Mouse (Mus musculus): ENCODE results near the gene Hbq1a. TPM values are rescaled to one million over a fixed set of nuclear protein-coding genes. Genes with fewer than 3 reads are reported as not detected.

Gene Hbq1a
- polyA plus RNA-seq, 1 experiment from 2014 or later = 0.45 TPM

GRCm38 (mm10) chr11:32343350-32343749 is 43.5 kb downstream of the Hbq1a start:
- H3K27me3 ChIP-seq (ENCODE audit: insufficient read depth, low read length) = no peaks in the 10 kb centered on the region
- DNase-seq (no peak), ATAC-seq (ENCODE audit: insufficient read depth) (no peak)
- no peak overlapping the region for H3K9ac ChIP-seq
- 92% methylated on average over 1 of the region's 1 CpGs for WGBS
- 0 out of 2 replicates have a peak, but pooled peaks cover 4% of the 10 kb centered on the region for H3K4me1 ChIP-seq (ENCODE audit: insufficient read depth)
- H3K9me3 ChIP-seq (ENCODE audit: low read depth, low read length) = no peaks in the 10 kb centered on the region
- no peak overlapping the region for H3K27ac ChIP-seq (ENCODE audit: low read depth)
- TF ChIP-seq CTCF (IDR thresholded peaks at IDR 0.05; ENCODE audit: low read depth) = no peak
- no peak overlapping the region for H3K4me2 ChIP-seq
- H3K36me3 ChIP-seq (ENCODE audit: insufficient read depth) = no peaks in the 10 kb centered on the region
- H3K4me3 ChIP-seq (ENCODE audit: low read depth, low read length) = no peak overlapping the region

- DNase-seq (peak; percentile 57), ATAC-seq (ENCODE audit: insufficient read depth) (no peak)
- WGBS = 53% methylated on average over 6 of the region's 6 CpGs
- no peaks in the 10 kb centered on the region for H3K27me3 ChIP-seq (ENCODE audit: insufficient read depth, low read length)
- H3K4me2 ChIP-seq = no peak overlapping the region
- TF ChIP-seq CTCF (IDR thresholded peaks at IDR 0.05; ENCODE audit: low read depth) = no peak
- H3K4me3 ChIP-seq (ENCODE audit: low read depth, low read length) = no peak overlapping the region
- peaks cover 4% of the 10 kb centered on the region; the same call in 1 of the 2 replicates for H3K36me3 ChIP-seq (ENCODE audit: insufficient read depth)
- H3K4me1 ChIP-seq (ENCODE audit: insufficient read depth) = no peaks in the 10 kb centered on the region
- H3K27ac ChIP-seq (ENCODE audit: low read depth) = no peak overlapping the region
- H3K9me3 ChIP-seq (ENCODE audit: low read depth, low read length) = no peaks in the 10 kb centered on the region
- H3K9ac ChIP-seq = no peak overlapping the region
Observed at GRCm38 (mm10) chr11:32345504-32346297, 45.8 kb downstream of the Hbq1a start.

- no peaks in the 10 kb centered on the region for H3K27me3 ChIP-seq (ENCODE audit: insufficient read depth, low read length)
- peak overlapping the region; percentile 79 for H3K4me2 ChIP-seq
- peak overlapping the region; percentile 97 for H3K9ac ChIP-seq
- WGBS = 2% methylated on average over 10 of the region's 10 CpGs
- H3K4me1 ChIP-seq (ENCODE audit: insufficient read depth) = no peaks in the 10 kb centered on the region
- peak; percentile 47 for ATAC-seq (ENCODE audit: insufficient read depth)
- H3K27ac ChIP-seq (ENCODE audit: low read depth) = peak overlapping the region; percentile 90
- H3K4me3 ChIP-seq (ENCODE audit: low read depth, low read length) = peak overlapping the region; percentile 85
- no peak for TF ChIP-seq CTCF (IDR thresholded peaks at IDR 0.05; ENCODE audit: low read depth)
- no peak for DNase-seq
- H3K36me3 ChIP-seq (ENCODE audit: insufficient read depth) = peaks cover 19% of the 10 kb centered on the region
- no peaks in the 10 kb centered on the region for H3K9me3 ChIP-seq (ENCODE audit: low read depth, low read length)
Observed at GRCm38 (mm10) chr11:32347264-32347606, 47.4 kb downstream of the Hbq1a start.

- peak within 1 kb of the TSS; percentile 85 for H3K4me3 ChIP-seq (ENCODE audit: low read depth, low read length)
- H3K4me1 ChIP-seq (ENCODE audit: insufficient read depth) = no peaks in the 10 kb centered on the region
- ATAC-seq (ENCODE audit: insufficient read depth) (peak; percentile 79), DNase-seq (peak; percentile 77)
- H3K36me3 ChIP-seq (ENCODE audit: insufficient read depth) = peaks cover 25% of the 10 kb centered on the region
- H3K4me2 ChIP-seq = peak within 1 kb of the TSS; percentile 79
- peak within 1 kb of the TSS; percentile 97 for H3K9ac ChIP-seq
- peak within 1 kb of the TSS; percentile 90 for H3K27ac ChIP-seq (ENCODE audit: low read depth)
- H3K27me3 ChIP-seq (ENCODE audit: insufficient read depth, low read length) = no peaks in the 10 kb centered on the region
- no peaks in the 10 kb centered on the region for H3K9me3 ChIP-seq (ENCODE audit: low read depth, low read length)
- WGBS = under 1% methylated on average over 72 of the region's 86 CpGs
- no peak for TF ChIP-seq CTCF (IDR thresholded peaks at IDR 0.05; ENCODE audit: low read depth)
Observed at GRCm38 (mm10) chr11:32347607-32348432, 48.0 kb downstream of the Hbq1a start, which contains the start of gene Sh3pxd2b. TSS of gene Sh3pxd2b (plus strand) at chr11:32347820.

- DNase-seq (peak; percentile 59), ATAC-seq (ENCODE audit: insufficient read depth) (no peak; the same call in 1 of the 2 replicates)
- peak overlapping the region; percentile 90 for H3K27ac ChIP-seq (ENCODE audit: low read depth)
- WGBS = 13% methylated on average over 9 of the region's 9 CpGs
- H3K4me2 ChIP-seq = peak overlapping the region; percentile 79
- no peaks in the 10 kb centered on the region for H3K4me1 ChIP-seq (ENCODE audit: insufficient read depth)
- no peaks in the 10 kb centered on the region for H3K27me3 ChIP-seq (ENCODE audit: insufficient read depth, low read length)
- TF ChIP-seq CTCF (IDR thresholded peaks at IDR 0.05; ENCODE audit: low read depth) = no peak
- H3K36me3 ChIP-seq (ENCODE audit: insufficient read depth) = peaks cover 26% of the 10 kb centered on the region
- H3K4me3 ChIP-seq (ENCODE audit: low read depth, low read length) = peak overlapping the region; percentile 85
- H3K9me3 ChIP-seq (ENCODE audit: low read depth, low read length) = no peaks in the 10 kb centered on the region
- peak overlapping the region; percentile 97 for H3K9ac ChIP-seq
Observed at GRCm38 (mm10) chr11:32348433-32349283, 48.8 kb downstream of the Hbq1a start.

GRCm38 (mm10) chr11:32349284-32349953 is 49.5 kb downstream of the Hbq1a start:
- ATAC-seq (ENCODE audit: insufficient read depth) (peak; percentile 22; the same call in 1 of the 2 replicates), DNase-seq (no peak)
- WGBS = 55% methylated on average over 13 of the region's 13 CpGs
- TF ChIP-seq CTCF (IDR thresholded peaks at IDR 0.05; ENCODE audit: low read depth) = no peak
- Histone ChIP-seq H3K4me2 (peak overlapping the region; percentile 79), H3K9me3 (ENCODE audit: low read depth, low read length) (no peaks in the 10 kb centered on the region), H3K9ac (no peak overlapping the region), H3K27ac (ENCODE audit: low read depth) (0 out of 2 replicates have a peak overlapping the region, but pooled peaks have one; percentile 34), H3K4me3 (ENCODE audit: low read depth, low read length) (peak overlapping the region; percentile 85), H3K27me3 (ENCODE audit: insufficient read depth, low read length) (no peaks in the 10 kb centered on the region), H3K4me1 (ENCODE audit: insufficient read depth) (no peaks in the 10 kb centered on the region), H3K36me3 (ENCODE audit: insufficient read depth) (peaks cover 31% of the 10 kb centered on the region)

Other genes starting within 250 kb of the Hbq1a start
- gene Il9r, start 99.8 kb upstream of the Hbq1a start, polyA plus RNA-seq (2014; fragmentation: Nextera tagmentation; extraction: Ambion mirVana) = 0.04 TPM in 1 of 2 replicates, not detected in the other
- gene Snrnp25, start 94.7 kb upstream of the Hbq1a start, polyA plus RNA-seq (2014; fragmentation: Nextera tagmentation; extraction: Ambion mirVana) = 62.8 and 71.4 TPM in 2 replicates
- 52.8 and 63.9 TPM in 2 replicates for gene Rhbdf1, start 77.8 kb upstream of the Hbq1a start, polyA plus RNA-seq (2014; fragmentation: Nextera tagmentation; extraction: Ambion mirVana)
- 39.6 and 42.2 TPM in 2 replicates for gene Mpg, start 73.6 kb upstream of the Hbq1a start, polyA plus RNA-seq (2014; fragmentation: Nextera tagmentation; extraction: Ambion mirVana)
- gene Nprl3, start 32.4 kb upstream of the Hbq1a start, polyA plus RNA-seq (2014; fragmentation: Nextera tagmentation; extraction: Ambion mirVana) = 44.0 and 46.3 TPM in 2 replicates
- 211 and 266 TPM in 2 replicates for gene Hba-x, start 23.7 kb upstream of the Hbq1a start, polyA plus RNA-seq (2014; fragmentation: Nextera tagmentation; extraction: Ambion mirVana)
- gene Hba-a1, start 16.6 kb upstream of the Hbq1a start, polyA plus RNA-seq (2014; fragmentation: Nextera tagmentation; extraction: Ambion mirVana) = 4,575 and 4,689 TPM in 2 replicates
- gene Hbq1b, start 13.1 kb upstream of the Hbq1a start, polyA plus RNA-seq (2014; fragmentation: Nextera tagmentation; extraction: Ambion mirVana) = 1.8 and 2.1 TPM in 2 replicates
- 11,972 and 11,979 TPM in 2 replicates for gene Hba-a2, start 3.6 kb upstream of the Hbq1a start, polyA plus RNA-seq (2014; fragmentation: Nextera tagmentation; extraction: Ambion mirVana)
- gene Sh3pxd2b, start 47.8 kb downstream of the Hbq1a start, polyA plus RNA-seq (2014; fragmentation: Nextera tagmentation; extraction: Ambion mirVana) = 31.2 and 31.7 TPM in 2 replicates
- 57.3 and 65.4 TPM in 2 replicates for gene Ubtd2, start 155.3 kb downstream of the Hbq1a start, polyA plus RNA-seq (2014; fragmentation: Nextera tagmentation; extraction: Ambion mirVana)
- gene Efcab9, start 232.0 kb downstream of the Hbq1a start, polyA plus RNA-seq (2014; fragmentation: Nextera tagmentation; extraction: Ambion mirVana) = 0.37 TPM in 1 of 2 replicates, not detected in the other
- gene Stk10, start 233.2 kb downstream of the Hbq1a start, polyA plus RNA-seq (2014; fragmentation: Nextera tagmentation; extraction: Ambion mirVana) = 1.9 and 2.0 TPM in 2 replicates

Measured in lung, embryonic 14.5 days (tissue).